ENCODE assay signal across 8 mouse cellular contexts in the genomic region with DNA sequence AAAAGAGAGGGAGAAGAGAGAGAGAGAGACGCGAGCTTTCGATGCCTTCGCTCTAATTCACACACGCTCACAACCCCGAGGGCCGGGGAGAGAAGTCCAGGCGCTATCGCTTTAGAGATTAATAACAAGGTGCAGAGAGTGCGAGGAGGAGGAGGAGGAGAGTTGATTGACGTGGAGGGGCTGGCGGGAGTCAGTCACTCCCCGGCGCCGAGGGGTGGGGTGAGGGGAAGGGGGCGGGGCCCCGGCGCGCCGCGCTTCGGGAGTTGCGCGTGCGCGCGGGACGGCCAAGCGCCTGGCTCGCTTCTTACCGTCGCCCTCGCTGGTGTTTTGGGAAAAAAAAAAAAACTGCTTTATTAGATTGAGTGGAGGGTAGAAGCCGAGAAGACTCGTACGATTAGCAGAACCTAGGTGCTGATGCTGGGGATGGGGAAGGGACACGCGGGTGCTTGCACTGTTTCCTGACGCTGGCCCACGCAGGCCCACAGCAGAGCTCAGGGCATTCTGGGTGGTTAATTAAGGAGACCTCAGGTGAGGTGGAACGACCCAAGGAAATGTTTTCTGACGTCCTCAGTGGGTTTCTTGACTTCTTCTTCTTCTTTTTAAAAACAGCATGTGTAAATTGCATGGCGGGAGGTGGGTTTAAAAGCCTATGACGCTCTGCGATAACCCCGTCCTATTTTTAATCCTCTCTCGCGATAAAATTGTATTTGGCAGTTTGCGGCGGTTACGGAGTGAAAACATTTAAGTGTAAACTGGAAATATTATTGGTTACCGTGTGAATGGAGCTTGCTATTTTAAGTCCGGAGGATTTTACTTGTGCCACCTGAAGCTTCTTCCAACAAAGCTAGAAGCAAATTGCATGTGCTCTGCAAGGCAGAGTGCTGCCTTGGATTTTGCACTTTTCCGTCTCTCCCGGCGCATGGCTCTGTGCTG. TPM values are rescaled to one million over a fixed set of nuclear protein-coding genes. Genes with fewer than 3 reads are reported as not detected.
DNase-seq lines count a peak whose midpoint lies in the region; ATAC-seq and TF ChIP-seq lines count a peak whose summit lies in the region.

No protein-coding gene starts in this region.

- no peak; the same call in 1 of the 2 replicates for TF ChIP-seq EP300 in CH12.LX (IDR thresholded peaks at IDR 0.05; ENCODE audit: low read length)

- ATAC-seq in forebrain, embryonic 11.5 days (replicated peaks; ENCODE audit: low FRiP score) = peak; percentile 91
- ATAC-seq in heart, embryonic 16.5 days (replicated peaks; ENCODE audit: extremely low read depth, insufficient read depth, low FRiP score) = peak; percentile 88
- ATAC-seq in liver, embryonic 16.5 days (ENCODE audit: low read depth) = peak; percentile 95
- ATAC-seq in neural tube, embryonic 13.5 days (ENCODE audit: low read depth) = peak; percentile 92

- H3K9ac ChIP-seq in CH12.LX (ENCODE audit: insufficient read depth, low read depth) = peak overlapping the region; percentile 98
- peak overlapping the region; percentile 96 for H3K9ac ChIP-seq in forebrain, embryonic 11.5 days (ENCODE audit: low read length)
- H3K9ac ChIP-seq in heart, embryonic 16.5 days (ENCODE audit: low read length) = peak overlapping the region; percentile 99
- H3K9ac ChIP-seq in liver, embryonic 16.5 days (ENCODE audit: low read depth, low read length) = peak overlapping the region; percentile 94
- H3K9ac ChIP-seq in neural tube, embryonic 13.5 days = peak overlapping the region; percentile 99

- under 1% methylated on average over 56 of the region's 56 CpGs for WGBS in forebrain, embryonic 11.5 days
- under 1% methylated on average over 56 of the region's 56 CpGs for WGBS in heart, embryonic 16.5 days
- 0% methylated on average over 56 of the region's 56 CpGs for WGBS in liver, embryonic 16.5 days (ENCODE audit: insufficient replicate concordance)
- whole genome bisulfite sequencing in neural tube, embryonic 13.5 days = under 1% methylated on average over 56 of the region's 56 CpGs

- no peak for TF ChIP-seq RAD21 in CH12.LX (IDR thresholded peaks at IDR 0.05; ENCODE audit: low read depth, low read length)

- H3K9me3 ChIP-seq in CH12.LX (replicated peaks; ENCODE audit: low read length) = peaks cover 6% of the 10 kb centered on the region
- no peaks in the 10 kb centered on the region for H3K9me3 ChIP-seq in forebrain, embryonic 11.5 days (ENCODE audit: control insufficient read depth, low read length)
- peaks cover 4% of the 10 kb centered on the region; the same call in 1 of the 2 replicates for H3K9me3 ChIP-seq in heart, embryonic 16.5 days (replicated peaks; ENCODE audit: control insufficient read depth, low read length)
- H3K9me3 ChIP-seq in liver, embryonic 16.5 days (replicated peaks; ENCODE audit: control insufficient read depth, low read length) = no peaks in the 10 kb centered on the region
- no peaks in the 10 kb centered on the region for H3K9me3 ChIP-seq in neural tube, embryonic 13.5 days

- in situ Hi-C loops in CH12.LX (cut with MboI; ENCODE audit: low pct_ligation_motif_present, low pct_unique_long_range_greater_than_20kb, low sequenced_read_pairs) = no loop called here

- H3K4me1 ChIP-seq in CH12.LX (ENCODE audit: control insufficient read depth in 1 of 2, insufficient read depth in 2 of 2) = peaks cover 0 to 22% of the 10 kb centered on the region in 2 experiments; a peak in 2 of 4 replicates
- peaks cover 2% of the 10 kb centered on the region; the same call in 1 of the 2 replicates for H3K4me1 ChIP-seq in forebrain, embryonic 11.5 days (replicated peaks; ENCODE audit: control insufficient read depth, insufficient read depth, low read length)
- peaks cover 23% of the 10 kb centered on the region for H3K4me1 ChIP-seq in heart, embryonic 16.5 days (ENCODE audit: control insufficient read depth, insufficient read depth, low read length)
- H3K4me1 ChIP-seq in liver, embryonic 16.5 days (ENCODE audit: control insufficient read depth, low read depth, low read length) = peaks cover 11% of the 10 kb centered on the region
- peaks cover 12% of the 10 kb centered on the region for H3K4me1 ChIP-seq in neural tube, embryonic 13.5 days (replicated peaks)
- H3K4me1 ChIP-seq in testis, adult 2 months (ENCODE audit: control insufficient read depth, insufficient read depth, low read length) = peaks cover 5% of the 10 kb centered on the region

- peaks cover 0 to 2% of the 10 kb centered on the region in 2 experiments for H3K36me3 ChIP-seq in CH12.LX (replicated peaks in 1 of 2; ENCODE audit: control insufficient read depth in 1 of 2, insufficient read depth in 1 of 2, low read length in 1 of 2)
- no peaks in the 10 kb centered on the region for H3K36me3 ChIP-seq in forebrain, embryonic 11.5 days (ENCODE audit: control insufficient read depth, insufficient read depth, low read length)
- H3K36me3 ChIP-seq in heart, embryonic 16.5 days (ENCODE audit: control insufficient read depth, insufficient read depth) = no peaks in the 10 kb centered on the region
- no peaks in the 10 kb centered on the region for H3K36me3 ChIP-seq in liver, embryonic 16.5 days (ENCODE audit: control insufficient read depth, insufficient read depth)
- H3K36me3 ChIP-seq in neural tube, embryonic 13.5 days = no peaks in the 10 kb centered on the region
- H3K36me3 ChIP-seq in testis, adult 2 months (ENCODE audit: control insufficient read depth, insufficient read depth, low read length) = no peaks in the 10 kb centered on the region

- no peaks in the 10 kb centered on the region for H3K27me3 ChIP-seq in CH12.LX (replicated peaks)
- H3K27me3 ChIP-seq in forebrain, embryonic 11.5 days (ENCODE audit: control insufficient read depth, insufficient read depth, low read length) = no peaks in the 10 kb centered on the region
- H3K27me3 ChIP-seq in heart, embryonic 16.5 days (ENCODE audit: control insufficient read depth, insufficient read depth, low read length) = no peaks in the 10 kb centered on the region
- H3K27me3 ChIP-seq in liver, embryonic 16.5 days (ENCODE audit: control insufficient read depth, insufficient read depth, low read depth, low read length) = no peaks in the 10 kb centered on the region
- no peaks in the 10 kb centered on the region for H3K27me3 ChIP-seq in neural tube, embryonic 13.5 days
- H3K27me3 ChIP-seq in testis, adult 2 months (ENCODE audit: control insufficient read depth, insufficient read depth, low read length) = no peaks in the 10 kb centered on the region

- H3K4me2 ChIP-seq in CH12.LX (ENCODE audit: insufficient read depth, low read depth, poor library complexity, severe bottlenecking) = peak overlapping the region; percentile 60
- peak overlapping the region; percentile 86 for H3K4me2 ChIP-seq in forebrain, embryonic 11.5 days (ENCODE audit: low read depth, low read length, severe bottlenecking)
- H3K4me2 ChIP-seq in heart, embryonic 16.5 days (ENCODE audit: low read depth, low read length) = peak overlapping the region; percentile 72
- peak overlapping the region; percentile 98 for H3K4me2 ChIP-seq in liver, embryonic 16.5 days (ENCODE audit: low read depth, low read length)
- peak overlapping the region; percentile 81 for H3K4me2 ChIP-seq in neural tube, embryonic 13.5 days

- peak overlapping the region; percentile 97 for H3K27ac ChIP-seq in CH12.LX (ENCODE audit: insufficient read depth, low read depth)
- peak overlapping the region; percentile 98 for H3K27ac ChIP-seq in forebrain, embryonic 11.5 days (ENCODE audit: low read depth, low read length)
- H3K27ac ChIP-seq in heart, embryonic 16.5 days (ENCODE audit: low read length) = peak overlapping the region; percentile 98
- H3K27ac ChIP-seq in liver, embryonic 16.5 days (ENCODE audit: low read length) = peak overlapping the region; percentile 97
- peak overlapping the region; percentile 99 for H3K27ac ChIP-seq in neural tube, embryonic 13.5 days (replicated peaks)
- peak overlapping the region; percentile 95 for H3K27ac ChIP-seq in testis, adult 2 months (ENCODE audit: control insufficient read depth, insufficient read depth, low read depth, low read length)

- peaks cover 36% of the 10 kb centered on the region for H3K79me2 ChIP-seq in CH12.LX (replicated peaks; ENCODE audit: control insufficient read depth, extremely low read depth, insufficient read depth, poor library complexity, severe bottlenecking)

- no peak for TF ChIP-seq CTCF in CH12.LX (conservative IDR thresholded peaks at IDR 0.05 in 1 of 2, IDR thresholded peaks at IDR 0.05 in 1 of 2; ENCODE audit: low read depth in 2 of 2, low read length in 2 of 2)
- no peak for TF ChIP-seq CTCF in testis, adult 2 months (IDR thresholded peaks at IDR 0.05; ENCODE audit: control insufficient read depth, insufficient read depth, insufficient replicate concordance, low read depth, low read length)

- dilution Hi-C loops in CH12.LX (cut with MboI; ENCODE audit: extremely low pct_ligation_motif_present, extremely low pct_unique_long_range_greater_than_20kb, low sequenced_read_pairs) = no loop called here

- TF ChIP-seq POLR2A in CH12.LX (IDR thresholded peaks at IDR 0.05; ENCODE audit: low read depth, low read length) = peak; percentile 87
- TF ChIP-seq POLR2A in testis, adult 2 months (IDR thresholded peaks at IDR 0.05; ENCODE audit: control insufficient read depth, low read depth, low read length) = peak; percentile 63

- peak; percentile 86 for DNase-seq in CH12.LX (ENCODE audit: extremely low read depth)
- DNase-seq in c-Kit-positive CD71-positive TER-119-negative erythroid progenitor cells, embryonic 14.5 days (ENCODE audit: low read depth) = peak; percentile 78
- DNase-seq in forebrain, embryonic 11.5 days (ENCODE audit: low spot score) = peak; percentile 94
- DNase-seq in kidney, postnatal 36 days = peak; percentile 90 to 92

- peak overlapping the region; percentile 81 to 96 (median 87) for H3K4me3 ChIP-seq in CH12.LX (replicated peaks in 1 of 3; ENCODE audit: low read depth in 2 of 3, low read length in 2 of 3, poor library complexity in 1 of 3)
- H3K4me3 ChIP-seq in forebrain, embryonic 11.5 days (ENCODE audit: low read depth, low read length) = peak overlapping the region; percentile 93
- peak overlapping the region; percentile 96 for H3K4me3 ChIP-seq in heart, embryonic 16.5 days (ENCODE audit: low read length)
- peak overlapping the region; percentile 94 for H3K4me3 ChIP-seq in liver, embryonic 16.5 days (ENCODE audit: low read depth, low read length)
- peak overlapping the region; percentile 97 for H3K4me3 ChIP-seq in neural tube, embryonic 13.5 days
- peak overlapping the region; percentile 97 for H3K4me3 ChIP-seq in testis, adult 2 months (ENCODE audit: control insufficient read depth, low read depth, low read length)

RNA-seq across cellular contexts. Expression of gene Cnot6l, which starts 1.3 kb away (rescaled TPM):
- total RNA-seq in CH12.LX (2012; rRNA removed) (19.6 and 23.0 TPM in 2 replicates), CH12.LX (2014; rRNA removed) (23.5 and 28.0 TPM in 2 replicates)
- polyA plus RNA-seq in CH12.LX (2012; ENCODE audit: insufficient read length, low read depth) = 33.4 and 40.0 TPM in 2 replicates
- polyA plus RNA-seq in forebrain, embryonic 11.5 days (2014; fragmentation: Nextera tagmentation; extraction: Ambion mirVana) = 10.9 and 11.8 TPM in 2 replicates
- 14.6 and 17.2 TPM in 2 replicates for polyA plus RNA-seq in heart, embryonic 16.5 days (2015; fragmentation: Nextera tagmentation; extraction: Ambion mirVana)
- 4.6 and 4.9 TPM in 2 replicates for polyA plus RNA-seq in liver, embryonic 16.5 days (2015; fragmentation: Nextera tagmentation; extraction: Ambion mirVana)
- 13.0 and 13.7 TPM in 2 replicates for polyA plus RNA-seq in neural tube, embryonic 13.5 days (2015; fragmentation: Nextera tagmentation; extraction: Ambion mirVana)
- polyA plus RNA-seq in testis, adult 2 months (2012; rRNA removed) = 3.5 and 4.7 TPM in 2 replicates

RNA-seq across cellular contexts. Expression of gene Mrpl1, which starts 46.6 kb away (rescaled TPM):
- 31.3 and 36.8 TPM in 2 replicates for total RNA-seq in CH12.LX (2012; rRNA removed)
- total RNA-seq in CH12.LX (2014; rRNA removed) = 77.6 and 82.2 TPM in 2 replicates
- polyA plus RNA-seq in CH12.LX (2012; ENCODE audit: insufficient read length, low read depth) = 44.2 and 53.7 TPM in 2 replicates
- 20.3 and 23.6 TPM in 2 replicates for polyA plus RNA-seq in forebrain, embryonic 11.5 days (2014; fragmentation: Nextera tagmentation; extraction: Ambion mirVana)
- 20.9 and 23.5 TPM in 2 replicates for polyA plus RNA-seq in heart, embryonic 16.5 days (2015; fragmentation: Nextera tagmentation; extraction: Ambion mirVana)
- polyA plus RNA-seq in liver, embryonic 16.5 days (2015; fragmentation: Nextera tagmentation; extraction: Ambion mirVana) = 14.0 and 14.8 TPM in 2 replicates
- 17.1 and 17.7 TPM in 2 replicates for polyA plus RNA-seq in neural tube, embryonic 13.5 days (2015; fragmentation: Nextera tagmentation; extraction: Ambion mirVana)
- 8.3 and 9.0 TPM in 2 replicates for polyA plus RNA-seq in testis, adult 2 months (2012; rRNA removed)

Comparison
In these comparisons a context has a peak if more than half of its experiments do, and no peak if none do; other contexts are left out.
1. Peak in every context shown above with its lines: DNase-seq, ATAC-seq, H3K4me3 ChIP-seq and H3K27ac ChIP-seq.